Mouse (Mus musculus): ENCODE data around the gene Fam206a. TPM values are rescaled to one million over a fixed set of nuclear protein-coding genes. Genes with fewer than 3 reads are reported as not detected.

Fam206a gene
- polyA plus RNA-seq, 1 experiment from 2014 or later, result 23.9 TPM

DNA sequence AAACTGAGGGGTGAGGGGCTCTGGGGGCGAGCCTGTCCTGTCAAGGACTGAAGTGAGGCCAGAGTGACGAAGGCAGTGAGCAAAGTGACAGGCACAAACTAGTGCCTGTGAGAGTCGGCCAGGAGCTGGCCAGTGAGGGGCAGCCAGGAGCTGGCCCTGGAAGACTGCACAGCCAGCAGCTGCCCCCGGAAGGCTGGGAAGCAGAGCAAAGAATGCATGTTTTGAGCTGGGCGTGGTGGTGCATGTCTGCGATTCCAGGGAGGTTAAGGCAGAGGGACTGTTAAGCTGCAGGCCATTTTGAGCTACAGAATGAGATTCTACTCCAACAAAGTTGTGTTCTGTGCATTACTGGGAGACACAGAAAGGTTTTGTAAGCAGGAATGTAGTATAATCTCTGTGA lies 48.6 kb downstream of the Fam206a start:
- Histone ChIP-seq H3K4me2 (no peak overlapping the region), H3K4me3 (ENCODE audit: low read depth, low read length) (no peak overlapping the region), H3K36me3 (ENCODE audit: control insufficient read depth, insufficient read depth, low read length) (no peaks in the 10 kb centered on the region), H3K9me3 (ENCODE audit: control insufficient read depth, low read length) (no peaks in the 10 kb centered on the region), H3K9ac (ENCODE audit: low read length) (no peak overlapping the region), H3K4me1 (ENCODE audit: control insufficient read depth, insufficient read depth, low read length) (no peaks in the 10 kb centered on the region), H3K27ac (ENCODE audit: low read depth, low read length) (no peak overlapping the region), H3K27me3 (ENCODE audit: control insufficient read depth, insufficient read depth, low read length) (no peaks in the 10 kb centered on the region)
- no peak for ATAC-seq (ENCODE audit: low FRiP score)
- 45% methylated on average over 6 of the region's 6 CpGs for WGBS
- DNase-seq (ENCODE audit: low spot score, missing footprints), result no peak

DNA sequence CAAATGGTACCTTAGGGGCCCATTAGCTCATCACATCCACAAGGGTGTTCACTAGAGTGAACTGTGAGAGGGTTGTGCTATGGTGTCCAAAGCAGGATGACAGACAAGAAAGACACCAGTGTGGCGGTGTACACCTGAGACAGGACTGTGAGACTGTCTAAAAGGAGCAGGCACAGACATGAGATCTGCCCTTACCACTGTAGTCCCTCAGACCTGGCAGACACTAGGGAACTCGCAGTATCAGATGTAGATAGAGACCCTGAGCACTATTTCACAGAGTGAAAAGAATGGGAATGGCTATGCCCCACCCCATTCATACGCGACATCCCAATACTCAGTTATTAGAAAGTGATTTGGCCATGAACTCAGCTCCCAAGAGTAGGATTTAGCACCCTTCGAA lies 53.8 kb downstream of the Fam206a start:
- no peaks in the 10 kb centered on the region for H3K36me3 ChIP-seq (ENCODE audit: control insufficient read depth, insufficient read depth, low read length)
- H3K4me1 ChIP-seq (ENCODE audit: control insufficient read depth, insufficient read depth, low read length), result no peaks in the 10 kb centered on the region
- WGBS, result 97% methylated on average over 5 of the region's 5 CpGs
- no peak overlapping the region for H3K27ac ChIP-seq (ENCODE audit: low read depth, low read length)
- ATAC-seq (ENCODE audit: low FRiP score) (no peak), DNase-seq (ENCODE audit: low spot score, missing footprints) (no peak)
- H3K4me2 ChIP-seq, result no peak overlapping the region
- no peaks in the 10 kb centered on the region for H3K27me3 ChIP-seq (ENCODE audit: control insufficient read depth, insufficient read depth, low read length)
- no peaks in the 10 kb centered on the region for H3K9me3 ChIP-seq (ENCODE audit: control insufficient read depth, low read length)
- H3K4me3 ChIP-seq (ENCODE audit: low read depth, low read length), result no peak overlapping the region
- no peak overlapping the region for H3K9ac ChIP-seq (ENCODE audit: low read length)

DNA sequence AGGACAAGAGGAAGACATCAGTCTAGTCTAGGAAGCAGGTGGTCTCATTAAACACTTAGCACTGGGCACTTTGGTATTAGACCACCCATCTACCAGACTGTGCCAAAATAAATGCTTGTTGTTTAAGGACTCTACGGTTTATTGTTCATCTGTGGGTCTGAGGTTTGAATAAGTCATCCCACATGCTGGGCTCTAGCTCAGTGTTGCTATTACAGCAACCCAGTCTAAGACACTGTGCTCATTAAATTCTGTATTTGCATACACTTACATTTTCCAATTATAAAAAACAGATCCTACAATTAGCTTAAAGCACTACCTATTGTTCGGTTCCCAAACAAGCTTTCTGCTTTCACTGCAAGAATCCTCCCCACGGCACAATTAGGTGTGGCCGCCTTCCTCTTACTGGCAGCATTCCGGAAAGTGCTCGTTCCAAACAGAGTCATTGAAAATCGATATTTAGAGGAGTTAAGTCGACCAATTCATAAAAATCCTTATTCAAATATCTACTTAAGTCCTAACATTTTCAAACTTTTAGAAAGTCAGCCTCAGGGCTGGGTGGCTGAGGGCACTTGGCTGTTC lies 54.3 kb downstream of the Fam206a start:
- Histone ChIP-seq H3K4me2 (no peak overlapping the region), H3K9me3 (ENCODE audit: control insufficient read depth, low read length) (no peaks in the 10 kb centered on the region), H3K9ac (ENCODE audit: low read length) (no peak overlapping the region), H3K36me3 (ENCODE audit: control insufficient read depth, insufficient read depth, low read length) (no peaks in the 10 kb centered on the region), H3K27me3 (ENCODE audit: control insufficient read depth, insufficient read depth, low read length) (no peaks in the 10 kb centered on the region), H3K27ac (ENCODE audit: low read depth, low read length) (no peak overlapping the region), H3K4me1 (ENCODE audit: control insufficient read depth, insufficient read depth, low read length) (no peaks in the 10 kb centered on the region), H3K4me3 (ENCODE audit: low read depth, low read length) (no peak overlapping the region)
- WGBS, result 94% methylated on average over 8 of the region's 8 CpGs
- ATAC-seq (ENCODE audit: low FRiP score), result no peak
- DNase-seq (ENCODE audit: low spot score, missing footprints), result no peak

DNA sequence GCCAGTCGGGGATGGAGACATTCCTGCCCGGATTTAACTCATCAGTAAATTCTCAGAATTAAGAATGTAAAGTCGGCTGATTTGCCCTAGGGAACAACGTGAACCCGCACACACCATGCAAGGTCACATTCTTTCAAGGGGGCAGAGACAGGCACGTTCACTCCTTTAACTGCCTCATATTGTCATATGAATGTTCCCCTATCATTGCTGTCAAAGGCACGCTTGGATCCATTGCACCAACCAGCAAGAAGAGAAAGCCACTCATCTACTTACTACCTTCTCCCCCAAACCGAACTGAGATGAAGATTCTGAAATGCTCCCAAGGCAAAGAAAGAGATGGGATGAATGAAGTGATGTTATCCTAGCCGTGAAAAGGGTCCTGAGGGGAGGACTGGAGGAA lies 56.6 kb downstream of the Fam206a start:
- H3K27ac ChIP-seq (ENCODE audit: low read depth, low read length), result no peak overlapping the region
- H3K36me3 ChIP-seq (ENCODE audit: control insufficient read depth, insufficient read depth, low read length), result no peaks in the 10 kb centered on the region
- WGBS, result 81% methylated on average over 9 of the region's 9 CpGs
- H3K9ac ChIP-seq (ENCODE audit: low read length), result no peak overlapping the region
- DNase-seq (ENCODE audit: low spot score, missing footprints) (no peak), ATAC-seq (ENCODE audit: low FRiP score) (no peak)
- no peak overlapping the region for H3K4me3 ChIP-seq (ENCODE audit: low read depth, low read length)
- H3K9me3 ChIP-seq (ENCODE audit: control insufficient read depth, low read length), result no peaks in the 10 kb centered on the region
- peaks cover 4% of the 10 kb centered on the region; the same call in 1 of the 2 replicates for H3K4me1 ChIP-seq (ENCODE audit: control insufficient read depth, insufficient read depth, low read length)
- H3K27me3 ChIP-seq (ENCODE audit: control insufficient read depth, insufficient read depth, low read length), result no peaks in the 10 kb centered on the region
- H3K4me2 ChIP-seq, result no peak overlapping the region

Other genes with a start within 250 kb of the Fam206a start
- gene Gm26657, start 62.3 kb upstream of the Fam206a start, polyA plus RNA-seq (2014; fragmentation: Nextera tagmentation; extraction: Ambion mirVana), result 0.14 TPM in 1 of 2 replicates, not detected in the other
- not detected in 2 replicates for gene Actl7b, start 60.9 kb upstream of the Fam206a start, polyA plus RNA-seq (2014; fragmentation: Nextera tagmentation; extraction: Ambion mirVana)
- 0.11 TPM in 1 of 2 replicates, not detected in the other for gene Actl7a, start 58.9 kb upstream of the Fam206a start, polyA plus RNA-seq (2014; fragmentation: Nextera tagmentation; extraction: Ambion mirVana)
- 102 and 109 TPM in 2 replicates for gene Elp1, start within 50 bp of the Fam206a start, polyA plus RNA-seq (2014; fragmentation: Nextera tagmentation; extraction: Ambion mirVana)
- gene Ctnnal1, start 62.8 kb downstream of the Fam206a start, polyA plus RNA-seq (2014; fragmentation: Nextera tagmentation; extraction: Ambion mirVana), result 26.1 and 28.8 TPM in 2 replicates
- gene Tmem245, start 145.1 kb downstream of the Fam206a start, polyA plus RNA-seq (2014; fragmentation: Nextera tagmentation; extraction: Ambion mirVana), result 6.8 TPM in 2 replicates
- 6.2 and 6.4 TPM in 2 replicates for gene Frrs1l, start 188.0 kb downstream of the Fam206a start, polyA plus RNA-seq (2014; fragmentation: Nextera tagmentation; extraction: Ambion mirVana)

All from midbrain, embryonic 11.5 days (tissue).